Mouse (Mus musculus): ENCODE measurements around the gene Tas1r1. TPM values are rescaled to one million over a fixed set of nuclear protein-coding genes. Genes with fewer than 3 reads are reported as not detected.

The Tas1r1 gene
- polyA plus RNA-seq (2016; fragmentation: Nextera tagmentation; extraction: Ambion mirVana) = 0.12 and 0.19 TPM in 2 replicates

- peak within 1 kb of the TSS; percentile 99 for H3K4me3 ChIP-seq
- no peak for ATAC-seq
Measured at GRCm38 (mm10) chr4:152038225-152038984, at the start of gene Tas1r1. TSS of gene Tas1r1 (minus strand) at chr4:152038568.

GRCm38 (mm10) chr4:152088133-152088532 is 49.8 kb upstream of the Tas1r1 start:
- Histone ChIP-seq H3K9me3 (replicated peaks) (no peaks in the 10 kb centered on the region), H3K36me3 (peaks cover 8% of the 10 kb centered on the region), H3K4me3 (peak overlapping the region; percentile 78), H3K27ac (no peak overlapping the region), H3K4me2 (peak overlapping the region; percentile 96), H3K27me3 (replicated peaks) (peaks cover 25% of the 10 kb centered on the region), H3K4me1 (peaks cover 67% of the 10 kb centered on the region), H3K9ac (peak overlapping the region; percentile 87)
- ATAC-seq = no peak
- WGBS (ENCODE audit: insufficient replicate concordance) = 47% methylated on average over 4 of the region's 4 CpGs

More at GRCm38 (mm10) chr4:152038225-152038984, at the start of gene Tas1r1:
- Histone ChIP-seq H3K27ac (peak within 1 kb of the TSS; percentile 79), H3K4me1 (peaks cover 34% of the 10 kb centered on the region), H3K9ac (peak within 1 kb of the TSS; percentile 94), H3K36me3 (peaks cover 25% of the 10 kb centered on the region), H3K27me3 (replicated peaks) (peaks cover 6% of the 10 kb centered on the region), H3K4me2 (peak within 1 kb of the TSS; percentile 93), H3K9me3 (replicated peaks) (no peaks in the 10 kb centered on the region)
- 44% methylated on average over 10 of the region's 10 CpGs for WGBS (ENCODE audit: insufficient replicate concordance)

DNA sequence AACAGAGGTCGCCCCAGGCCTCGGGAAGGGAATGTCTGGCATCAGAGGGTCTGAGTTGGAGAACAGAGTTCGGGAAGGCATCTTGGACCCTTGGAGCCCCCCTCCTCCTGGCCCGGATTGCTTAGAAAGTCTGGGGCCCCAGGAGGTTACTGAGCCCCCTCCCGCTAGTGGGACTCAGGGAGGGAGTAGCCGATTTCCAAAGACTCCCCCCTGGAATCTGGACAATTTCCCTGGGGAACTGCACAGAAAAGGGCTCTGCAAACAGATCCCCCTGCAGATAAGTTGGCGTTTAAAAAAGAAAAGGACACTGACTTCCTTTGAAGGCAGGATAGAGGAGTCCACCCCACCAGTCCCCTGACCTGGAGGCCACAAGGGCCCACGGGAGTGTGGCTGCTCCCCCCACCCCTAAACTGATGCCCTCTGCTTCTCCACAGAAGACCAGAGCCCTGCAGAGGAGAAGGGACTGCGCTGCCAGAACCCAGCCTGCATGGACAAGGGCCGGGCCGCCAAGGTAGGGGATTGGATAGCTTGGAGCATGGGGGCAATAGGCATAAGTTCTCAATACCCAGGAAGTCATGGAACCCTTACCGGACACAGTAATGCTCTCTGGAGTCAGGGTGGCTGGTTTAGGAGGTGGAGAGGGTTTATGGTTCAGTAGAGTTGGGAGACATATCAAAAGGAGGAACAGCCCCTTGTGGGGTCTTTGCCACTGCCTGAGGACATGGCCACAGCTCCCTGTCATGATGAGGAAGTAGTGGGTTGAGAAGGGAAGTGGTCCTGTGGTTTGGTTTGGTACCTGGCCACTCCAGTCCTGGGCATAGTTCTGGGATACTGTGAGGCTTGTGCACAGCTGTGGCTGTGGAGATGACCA is 49.1 kb upstream of the Tas1r1 start:
- peak overlapping the region; percentile 87 for H3K9ac ChIP-seq
- H3K36me3 ChIP-seq = peaks cover 8% of the 10 kb centered on the region
- H3K4me1 ChIP-seq = peaks cover 60% of the 10 kb centered on the region
- no peak; the same call in 1 of the 2 replicates for ATAC-seq
- H3K27me3 ChIP-seq (replicated peaks) = peaks cover 25% of the 10 kb centered on the region
- no peaks in the 10 kb centered on the region for H3K9me3 ChIP-seq (replicated peaks)
- peak overlapping the region; percentile 96 for H3K4me2 ChIP-seq
- 7% methylated on average over 12 of the region's 12 CpGs for WGBS (ENCODE audit: insufficient replicate concordance)
- H3K27ac ChIP-seq = peak overlapping the region; percentile 77
- H3K4me3 ChIP-seq = peak overlapping the region; percentile 78

- Histone ChIP-seq H3K36me3 (peaks cover 8% of the 10 kb centered on the region), H3K27ac (peak overlapping the region; percentile 77), H3K27me3 (replicated peaks) (peaks cover 25% of the 10 kb centered on the region), H3K4me3 (peak overlapping the region; percentile 78), H3K9me3 (replicated peaks) (no peaks in the 10 kb centered on the region), H3K9ac (peak overlapping the region; percentile 87), H3K4me1 (peaks cover 52% of the 10 kb centered on the region), H3K4me2 (peak overlapping the region; percentile 96)
- under 1% methylated on average over 58 of the region's 92 CpGs for WGBS (ENCODE audit: insufficient replicate concordance)
- ATAC-seq = peak; percentile 83
Measured at GRCm38 (mm10) chr4:152086505-152087210, 48.3 kb upstream of the Tas1r1 start.

GRCm38 (mm10) chr4:152084616-152085015 is 46.2 kb upstream of the Tas1r1 start:
- Histone ChIP-seq H3K27me3 (replicated peaks) (peaks cover 25% of the 10 kb centered on the region), H3K4me2 (no peak overlapping the region), H3K4me1 (peaks cover 34% of the 10 kb centered on the region), H3K9ac (no peak overlapping the region), H3K27ac (no peak overlapping the region), H3K9me3 (replicated peaks) (no peaks in the 10 kb centered on the region), H3K36me3 (peaks cover 4% of the 10 kb centered on the region), H3K4me3 (no peak overlapping the region)
- no peak for ATAC-seq
- 69% methylated on average over 7 of the region's 7 CpGs for WGBS (ENCODE audit: insufficient replicate concordance)

DNA sequence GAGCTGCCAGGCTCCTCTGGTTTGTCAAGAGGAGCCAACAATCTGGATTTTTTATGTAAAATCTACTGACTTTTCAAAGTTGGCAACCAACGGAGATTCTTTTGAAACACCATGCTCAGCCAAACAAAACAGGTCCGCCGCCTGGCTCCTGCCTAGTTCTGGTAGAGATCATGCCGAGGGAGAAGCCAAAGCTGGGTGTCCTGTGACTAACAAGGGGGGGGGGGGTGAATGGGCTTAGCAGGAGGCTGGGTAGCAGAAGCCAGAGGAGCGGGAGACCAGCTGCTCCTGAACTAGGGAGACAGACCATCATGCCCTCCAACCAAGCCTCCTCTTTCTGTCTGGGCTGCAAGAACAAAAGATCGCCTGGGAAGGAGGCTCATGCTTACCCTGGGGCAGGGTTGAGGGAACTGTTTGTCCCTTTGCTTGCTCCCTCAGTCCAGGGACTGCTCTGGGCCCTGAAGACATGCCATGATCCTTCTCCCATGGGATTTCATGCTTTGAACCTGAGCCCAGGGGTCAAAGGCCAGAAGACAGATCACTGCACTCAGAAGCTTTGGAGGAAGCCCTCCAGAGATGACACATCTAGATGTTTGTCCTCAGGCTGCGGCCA is 45.3 kb upstream of the Tas1r1 start:
- Histone ChIP-seq H3K4me2 (no peak overlapping the region), H3K4me1 (peaks cover 25% of the 10 kb centered on the region), H3K36me3 (no peaks in the 10 kb centered on the region), H3K27ac (no peak overlapping the region), H3K4me3 (no peak overlapping the region), H3K9me3 (replicated peaks) (no peaks in the 10 kb centered on the region), H3K9ac (no peak overlapping the region), H3K27me3 (replicated peaks) (peaks cover 25% of the 10 kb centered on the region)
- ATAC-seq = no peak
- WGBS (ENCODE audit: insufficient replicate concordance) = 71% methylated on average over 7 of the region's 7 CpGs

DNA sequence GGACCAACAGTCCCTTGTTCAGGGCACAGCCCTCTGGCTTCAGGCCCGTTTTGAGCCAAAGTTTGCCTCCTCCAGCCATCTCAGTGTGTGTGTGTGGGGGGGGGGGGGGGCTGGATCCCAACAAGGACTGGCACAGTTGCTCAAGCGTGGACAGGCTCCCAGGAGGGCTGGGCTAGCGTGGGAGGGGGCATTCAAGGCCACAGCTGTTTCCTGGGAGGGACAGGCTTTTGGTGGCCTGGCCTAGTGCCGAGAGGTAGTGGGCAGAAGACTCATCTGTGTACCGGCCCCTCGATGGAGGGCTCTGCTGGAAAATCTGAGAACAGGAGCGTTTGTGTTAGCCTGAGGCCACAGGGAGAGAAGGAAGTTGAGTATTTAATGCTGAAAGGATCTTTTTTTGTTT is 41.6 kb upstream of the Tas1r1 start:
- Histone ChIP-seq H3K4me1 (peaks cover 13% of the 10 kb centered on the region), H3K9me3 (replicated peaks) (no peaks in the 10 kb centered on the region), H3K36me3 (no peaks in the 10 kb centered on the region), H3K27me3 (replicated peaks) (peaks cover 26% of the 10 kb centered on the region), H3K9ac (no peak overlapping the region), H3K4me3 (no peak overlapping the region), H3K27ac (no peak overlapping the region), H3K4me2 (no peak overlapping the region)
- WGBS (ENCODE audit: insufficient replicate concordance) = 65% methylated on average over 7 of the region's 7 CpGs
- no peak for ATAC-seq

DNA sequence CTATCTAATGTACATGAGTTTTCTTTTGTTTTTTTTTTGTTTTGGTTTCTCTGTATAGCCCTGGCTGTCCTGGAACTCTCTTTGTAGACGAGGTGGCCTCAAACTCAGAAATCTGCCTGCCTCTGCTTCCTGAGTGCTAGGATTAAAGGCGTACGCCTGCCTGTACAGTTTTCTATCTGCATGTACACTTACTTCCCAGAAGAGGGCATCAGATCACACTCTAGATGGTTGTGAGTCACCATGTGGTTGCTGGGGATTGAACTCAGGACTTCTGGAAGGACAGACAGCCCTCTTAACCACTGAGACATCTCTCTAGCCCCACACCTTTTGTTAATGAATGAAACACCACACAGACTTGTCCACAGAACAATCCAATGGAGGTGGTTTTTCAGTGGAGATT is 40.9 kb upstream of the Tas1r1 start:
- no peaks in the 10 kb centered on the region for H3K36me3 ChIP-seq
- 69% methylated on average over 3 of the region's 3 CpGs for WGBS (ENCODE audit: insufficient replicate concordance)
- no peak overlapping the region for H3K9ac ChIP-seq
- H3K9me3 ChIP-seq (replicated peaks) = no peaks in the 10 kb centered on the region
- H3K4me2 ChIP-seq = no peak overlapping the region
- H3K27ac ChIP-seq = no peak overlapping the region
- no peak overlapping the region for H3K4me3 ChIP-seq
- H3K4me1 ChIP-seq = peaks cover 13% of the 10 kb centered on the region
- peaks cover 19% of the 10 kb centered on the region; the same call in 1 of the 2 replicates for H3K27me3 ChIP-seq (replicated peaks)
- no peak for ATAC-seq

DNA sequence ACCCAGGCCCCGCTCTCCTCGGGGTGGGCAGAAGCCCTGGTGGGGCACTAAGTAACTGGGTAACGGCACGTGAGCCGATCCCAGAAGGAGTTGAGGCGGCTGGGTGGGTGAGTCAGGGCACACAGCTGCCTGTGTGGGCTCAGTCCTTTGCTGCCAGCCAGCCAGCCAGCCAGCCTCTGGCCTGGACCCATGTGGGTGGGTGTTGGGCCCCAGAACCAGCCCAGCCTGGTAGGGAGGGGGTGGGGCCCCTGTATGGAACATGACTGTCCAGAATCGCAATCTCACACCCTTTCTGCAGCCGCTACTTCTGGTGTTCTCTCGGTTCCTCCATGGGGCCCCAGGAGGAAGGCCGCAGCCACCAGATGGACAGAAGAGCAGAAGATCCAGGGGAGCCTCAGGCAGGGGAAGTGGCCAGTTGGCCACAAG is 39.8 kb upstream of the Tas1r1 start:
- Histone ChIP-seq H3K36me3 (no peaks in the 10 kb centered on the region), H3K27ac (no peak overlapping the region), H3K9ac (no peak overlapping the region), H3K4me2 (no peak overlapping the region), H3K27me3 (replicated peaks) (0 out of 2 replicates have a peak, but pooled peaks cover 11% of the 10 kb centered on the region), H3K9me3 (replicated peaks) (no peaks in the 10 kb centered on the region), H3K4me1 (peaks cover 23% of the 10 kb centered on the region), H3K4me3 (no peak overlapping the region)
- WGBS (ENCODE audit: insufficient replicate concordance) = 63% methylated on average over 10 of the region's 10 CpGs
- ATAC-seq = no peak; the same call in 1 of the 2 replicates

DNA sequence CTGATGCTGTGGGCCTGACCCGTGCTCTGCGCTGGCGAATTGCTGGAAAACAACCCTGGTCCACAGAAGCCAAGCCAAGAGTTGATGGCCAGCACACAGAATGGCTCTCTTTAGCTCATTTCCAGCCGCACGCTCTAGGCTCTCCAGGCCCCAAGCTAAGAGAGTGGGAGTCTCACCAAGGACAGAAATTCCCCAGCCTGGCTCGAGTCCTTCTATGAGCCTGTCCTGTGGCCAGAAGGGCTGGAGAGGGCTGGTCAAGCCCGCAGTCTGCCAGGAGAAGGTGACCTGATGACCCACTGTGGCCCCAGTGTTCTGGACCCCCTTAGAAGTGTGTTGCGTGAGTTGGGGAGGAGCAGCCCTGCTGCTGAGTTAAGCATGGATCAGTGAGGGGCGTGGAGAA is 38.8 kb upstream of the Tas1r1 start:
- Histone ChIP-seq H3K9ac (no peak overlapping the region), H3K4me1 (peaks cover 28% of the 10 kb centered on the region), H3K36me3 (no peaks in the 10 kb centered on the region), H3K27me3 (replicated peaks) (peaks cover 19% of the 10 kb centered on the region), H3K27ac (no peak overlapping the region), H3K4me3 (no peak overlapping the region), H3K9me3 (replicated peaks) (no peaks in the 10 kb centered on the region), H3K4me2 (no peak overlapping the region)
- no peak for ATAC-seq
- WGBS (ENCODE audit: insufficient replicate concordance) = 76% methylated on average over 9 of the region's 9 CpGs

DNA sequence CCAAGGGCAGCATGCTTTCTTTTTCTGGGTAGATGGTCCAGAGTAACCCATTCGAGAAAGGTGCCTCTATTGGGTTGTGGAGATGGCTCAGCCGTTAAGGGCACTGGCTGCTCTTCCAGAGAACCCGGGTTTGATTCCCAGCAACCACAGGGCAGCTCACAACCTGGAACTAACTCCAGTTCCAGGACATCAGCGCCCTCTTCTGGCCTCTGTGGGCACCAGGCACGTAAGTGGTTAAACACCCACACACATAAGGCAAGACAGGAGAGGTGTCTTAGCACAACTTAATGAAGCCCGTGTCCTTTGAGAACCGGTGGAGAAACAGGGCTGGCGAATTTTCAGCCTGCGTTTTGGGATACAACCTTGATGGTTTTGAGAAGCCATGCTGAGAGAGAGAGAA is 36.2 kb upstream of the Tas1r1 start:
- H3K4me2 ChIP-seq = no peak overlapping the region
- no peak overlapping the region for H3K9ac ChIP-seq
- no peaks in the 10 kb centered on the region for H3K36me3 ChIP-seq
- no peak overlapping the region for H3K4me3 ChIP-seq
- WGBS (ENCODE audit: insufficient replicate concordance) = 78% methylated on average over 9 of the region's 9 CpGs
- peaks cover 40% of the 10 kb centered on the region for H3K4me1 ChIP-seq
- H3K27ac ChIP-seq = no peak overlapping the region
- no peak for ATAC-seq
- H3K9me3 ChIP-seq (replicated peaks) = no peaks in the 10 kb centered on the region
- peaks cover 20% of the 10 kb centered on the region for H3K27me3 ChIP-seq (replicated peaks)
